Mouse (Mus musculus) brain, embryonic 14.5 days (tissue): Measurements from ENCODE around the gene Zfp526.

Source experiments
- CTCF ChIP-seq: fragments of 200-500 bp; IDR thresholded peaks from 2 replicates; pipeline ENCODE4 v1.5.1; 2012; ENCODE audit warnings: inconsistent platforms, mild to moderate bottlenecking, moderate library complexity, borderline replicate concordance; ENCODE audit not compliant: insufficient read depth, insufficient read length; ENCODE audit errors: extremely low read depth
- POLR2A ChIP-seq: fragments of 200-500 bp; IDR thresholded peaks from 2 replicates; pipeline ENCODE4 v1.6.1; 2012; ENCODE audit warnings: mild to moderate bottlenecking, inconsistent platforms, borderline replicate concordance; ENCODE audit not compliant: poor library complexity, insufficient read depth, insufficient read length, severe bottlenecking; ENCODE audit errors: extremely low read depth

DNA sequence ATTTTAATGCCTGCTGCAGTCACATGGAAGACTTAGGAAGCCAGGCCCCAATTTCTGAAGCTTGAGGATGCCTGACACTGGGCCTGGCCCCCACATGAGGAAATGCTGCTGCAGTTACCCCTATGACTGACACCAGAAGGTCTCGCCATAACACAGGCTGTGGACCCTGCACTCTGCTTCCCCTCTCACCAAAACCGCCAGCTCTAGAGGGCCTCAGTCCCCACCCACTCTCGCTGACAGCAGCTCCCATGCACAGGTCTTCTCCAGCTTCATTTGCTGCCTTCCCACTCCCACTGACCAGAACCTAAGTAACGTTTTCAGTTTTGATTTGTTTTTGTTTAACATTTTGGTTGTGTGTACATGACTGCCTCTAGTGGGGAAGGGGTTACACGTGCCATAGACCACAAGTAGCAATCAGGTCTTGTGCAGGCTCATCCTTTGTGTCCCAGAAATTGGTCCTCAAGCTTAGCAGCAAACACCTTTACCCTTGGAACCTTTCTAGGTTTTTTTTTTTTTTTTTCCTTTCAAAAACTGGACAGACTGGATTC lies 10.9 kb downstream of the Zfp526 start:
- TF ChIP-seq CTCF (no peak; the same call in 1 of the 2 replicates), POLR2A (no peak)
